Mouse (Mus musculus): ENCODE data around the gene Tcf20.

Tcf20 gene

GRCm38 (mm10) chr15:82958253-82958701 lies 29.4 kb downstream of the Tcf20 start:
- no peak for DNase-seq (ENCODE audit: low read depth)

GRCm38 (mm10) chr15:82956721-82957120 lies 31.0 kb downstream of the Tcf20 start:
- no peak for DNase-seq (ENCODE audit: low read depth)

- no peak for DNase-seq (ENCODE audit: low read depth)
These were observed 31.4 kb downstream of the Tcf20 start for GRCm38 (mm10) chr15:82956310-82956709.

DNA sequence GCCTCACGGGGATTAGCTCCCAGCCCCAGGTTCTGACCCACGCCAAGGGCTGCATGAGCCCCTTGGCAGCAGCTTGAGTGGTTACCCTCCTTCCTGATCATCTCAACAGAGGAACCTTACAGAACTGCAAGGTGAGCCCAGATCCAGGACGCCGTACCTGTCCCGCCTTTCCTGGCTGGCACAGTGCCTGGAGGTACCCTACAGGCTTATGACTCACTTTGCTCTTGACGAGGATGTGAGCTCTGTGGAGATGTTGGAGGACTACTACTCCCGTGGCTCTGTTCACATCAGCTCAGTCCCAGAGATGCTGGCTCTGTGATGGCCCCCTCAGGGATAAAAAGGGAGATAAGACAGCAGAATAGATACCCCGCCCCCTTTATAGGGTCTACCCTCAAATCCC lies 32.4 kb downstream of the Tcf20 start:
- DNase-seq (ENCODE audit: low read depth) = no peak

DNA sequence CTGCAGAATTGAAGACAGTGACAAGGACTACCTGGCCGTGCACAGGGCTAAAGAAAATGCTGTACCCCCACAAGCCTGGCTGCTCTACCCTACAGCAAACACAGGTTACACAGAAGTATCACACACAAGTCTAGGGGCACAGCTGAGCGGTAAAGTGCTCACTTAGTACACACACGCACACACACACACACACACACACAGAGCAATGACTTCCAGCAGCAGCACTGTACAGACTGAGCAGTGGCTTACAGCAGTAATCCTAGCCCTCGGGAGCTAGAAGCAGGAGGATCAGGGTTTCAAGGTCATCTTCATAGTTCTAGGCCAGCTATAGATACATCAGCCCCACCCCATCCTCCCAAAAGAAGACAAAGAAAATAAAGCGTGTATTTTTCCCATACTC lies 33.6 kb downstream of the Tcf20 start:
- no peak for DNase-seq (ENCODE audit: low read depth)

GRCm38 (mm10) chr15:82953096-82953495 lies 34.6 kb downstream of the Tcf20 start:
- DNase-seq (ENCODE audit: low read depth) = no peak

GRCm38 (mm10) chr15:82952292-82952705 lies 35.4 kb downstream of the Tcf20 start:
- no peak for DNase-seq (ENCODE audit: low read depth)

DNA sequence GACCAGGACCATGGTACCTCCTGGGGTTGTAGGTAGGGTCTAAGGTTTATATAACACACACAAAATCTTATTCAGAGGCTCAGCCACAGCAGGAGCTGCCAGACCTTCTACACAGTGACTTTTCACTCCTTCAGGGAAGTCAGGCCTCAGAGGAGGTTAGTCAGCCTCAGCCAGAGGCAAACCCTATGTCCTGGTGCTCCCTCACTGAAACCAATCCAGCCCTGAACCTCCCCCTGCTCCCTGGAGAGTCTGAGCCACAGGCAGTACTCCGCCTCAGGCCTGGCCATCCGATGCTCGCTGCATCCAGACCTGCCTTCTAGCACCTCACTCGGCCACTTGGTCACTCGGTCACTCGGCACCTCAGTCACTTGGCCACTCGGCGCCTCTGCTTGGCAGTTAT lies 37.4 kb downstream of the Tcf20 start:
- no peak for DNase-seq (ENCODE audit: low read depth)

- DNase-seq (ENCODE audit: low read depth) = no peak
These were observed 40.2 kb downstream of the Tcf20 start for GRCm38 (mm10) chr15:82947431-82947830.

DNA sequence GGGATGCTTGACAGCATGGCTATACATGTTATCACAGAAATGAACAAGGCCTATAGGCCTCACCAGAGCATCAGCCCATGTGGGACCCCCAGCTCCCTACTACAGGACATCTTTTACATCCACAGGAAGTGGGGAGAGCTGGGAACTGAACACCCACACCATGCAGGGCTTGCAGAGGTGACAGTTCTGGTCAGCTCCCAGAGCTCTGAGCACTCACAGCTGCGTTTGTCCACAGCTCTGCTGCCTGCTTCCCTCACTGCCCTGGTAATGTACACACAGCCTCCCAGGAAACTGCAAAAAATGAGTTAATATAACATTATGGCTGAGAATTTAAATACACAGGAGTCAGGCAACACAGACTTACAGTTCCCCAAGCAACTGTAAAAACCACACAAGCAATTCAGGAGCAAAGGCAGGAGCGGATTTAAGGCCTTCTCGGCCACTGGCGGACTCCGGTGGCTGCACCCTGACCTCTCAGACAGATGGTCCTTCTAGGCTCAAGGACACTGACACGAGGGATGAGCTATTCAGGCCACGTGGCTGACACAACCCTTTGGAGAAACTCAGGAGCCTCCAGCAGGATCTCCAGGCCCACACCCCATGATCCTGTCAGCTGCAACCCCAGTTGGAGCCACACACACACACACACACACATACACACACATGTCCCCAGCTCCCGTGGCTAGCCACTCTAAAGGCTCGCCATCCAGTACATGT lies 43.0 kb downstream of the Tcf20 start:
- no peak for DNase-seq (ENCODE audit: low read depth)

DNA sequence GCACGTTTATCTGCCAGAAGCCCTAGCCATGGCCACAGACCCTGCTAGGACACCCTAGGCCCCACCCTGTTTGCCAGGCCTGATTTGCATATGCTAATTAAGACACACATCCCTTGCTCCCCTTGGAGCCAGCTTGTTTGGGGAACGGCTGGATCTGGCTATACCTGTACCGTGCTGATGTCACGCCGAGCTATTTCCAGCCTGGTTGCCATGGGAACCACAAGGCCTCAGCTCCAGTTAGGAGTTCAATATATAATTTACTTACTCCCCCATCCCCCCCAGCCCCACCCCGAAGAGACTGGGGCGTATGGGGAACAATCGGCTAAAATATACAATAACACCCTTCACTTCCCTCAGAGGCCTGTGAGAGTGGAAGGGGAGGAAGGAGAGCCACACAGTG lies 45.9 kb downstream of the Tcf20 start:
- DNase-seq (ENCODE audit: low read depth) = no peak

DNA sequence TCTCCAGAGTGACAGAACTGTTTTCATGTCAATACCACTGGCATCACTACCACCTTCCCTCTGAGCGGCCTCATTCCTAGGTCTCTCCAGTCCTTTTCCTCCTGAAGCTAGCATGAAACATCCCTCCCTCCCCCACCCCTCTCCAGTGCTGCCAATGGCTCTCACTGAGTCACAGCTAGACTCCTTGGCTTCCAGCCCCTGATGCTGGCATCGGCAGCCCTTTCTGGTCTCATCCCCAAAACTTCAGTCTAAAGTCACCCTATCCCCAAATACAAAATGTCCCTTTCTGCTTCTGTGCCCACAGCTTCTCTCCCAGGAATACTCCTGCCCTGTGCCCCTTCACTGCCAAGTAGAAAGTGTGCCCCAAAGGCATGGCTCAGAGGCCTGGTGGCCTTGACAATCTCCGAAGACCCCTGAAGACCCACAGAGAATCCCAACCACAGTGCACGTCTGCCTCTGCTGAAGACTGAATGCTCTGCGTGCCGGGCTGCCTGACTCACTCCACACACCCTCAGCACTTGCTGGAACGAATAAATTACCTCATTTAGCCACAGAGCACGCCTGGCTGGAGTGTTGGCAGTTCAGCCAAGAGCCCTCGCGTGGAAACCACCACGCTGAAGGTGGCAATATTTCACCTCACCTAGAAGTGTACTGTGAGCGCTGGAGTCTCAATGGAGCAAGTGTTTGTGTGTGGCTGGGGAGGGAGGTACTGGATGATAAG lies 47.0 kb downstream of the Tcf20 start:
- DNase-seq (ENCODE audit: low read depth) = no peak

- no peak for DNase-seq (ENCODE audit: low read depth)
These were observed 49.5 kb downstream of the Tcf20 start for GRCm38 (mm10) chr15:82938155-82938569.

DNA sequence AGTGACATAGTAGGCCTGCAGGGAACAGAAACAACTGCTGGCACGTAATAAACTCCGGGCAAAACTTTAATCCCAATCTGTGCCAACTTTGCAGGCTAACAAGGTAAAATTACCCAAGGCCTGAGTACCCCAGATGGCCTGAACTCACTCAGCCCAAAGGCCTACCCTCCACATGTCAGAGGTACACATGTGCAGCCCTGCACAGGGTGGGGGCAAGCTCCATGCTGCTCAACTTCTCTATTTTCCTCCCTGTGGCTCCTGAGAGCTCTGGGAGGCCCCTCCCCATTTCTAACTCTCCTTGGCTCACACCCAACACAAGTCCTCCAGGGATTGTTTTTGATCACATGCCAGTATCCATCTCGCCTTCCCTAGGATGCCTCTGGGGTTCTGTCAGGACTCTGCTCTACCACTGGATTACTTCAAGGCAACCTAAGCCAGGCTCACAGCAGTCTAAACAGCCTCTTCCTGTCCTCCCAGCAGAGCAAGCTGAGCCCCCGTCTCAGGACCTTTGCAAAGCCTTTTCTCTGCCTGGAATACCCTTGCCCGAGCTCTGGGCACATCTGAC lies 50.2 kb downstream of the Tcf20 start:
- no peak for DNase-seq (ENCODE audit: low read depth)

DNA sequence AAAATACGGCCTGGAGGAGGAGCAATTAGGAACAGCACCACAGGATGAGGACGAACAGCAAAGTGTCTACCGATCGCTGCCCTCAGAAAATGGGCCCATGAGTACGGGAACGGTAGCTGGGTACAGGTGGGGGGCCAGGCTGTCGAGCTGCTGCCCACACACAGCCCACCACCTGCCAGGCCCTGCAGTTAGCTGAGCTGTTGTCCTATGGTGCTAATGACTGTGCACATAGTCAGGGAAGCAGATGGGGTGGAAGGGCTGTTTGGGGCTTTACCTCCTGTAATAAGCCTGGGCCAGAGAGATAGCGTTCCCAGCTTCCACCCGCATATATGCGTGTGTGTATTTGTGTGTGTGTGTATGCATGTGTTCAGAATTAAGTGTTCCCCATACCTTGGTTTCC lies 52.7 kb downstream of the Tcf20 start:
- DNase-seq (ENCODE audit: low read depth) = no peak

GRCm38 (mm10) chr15:82932936-82933650 lies 54.6 kb downstream of the Tcf20 start:
- no peak for DNase-seq (ENCODE audit: low read depth)

DNA sequence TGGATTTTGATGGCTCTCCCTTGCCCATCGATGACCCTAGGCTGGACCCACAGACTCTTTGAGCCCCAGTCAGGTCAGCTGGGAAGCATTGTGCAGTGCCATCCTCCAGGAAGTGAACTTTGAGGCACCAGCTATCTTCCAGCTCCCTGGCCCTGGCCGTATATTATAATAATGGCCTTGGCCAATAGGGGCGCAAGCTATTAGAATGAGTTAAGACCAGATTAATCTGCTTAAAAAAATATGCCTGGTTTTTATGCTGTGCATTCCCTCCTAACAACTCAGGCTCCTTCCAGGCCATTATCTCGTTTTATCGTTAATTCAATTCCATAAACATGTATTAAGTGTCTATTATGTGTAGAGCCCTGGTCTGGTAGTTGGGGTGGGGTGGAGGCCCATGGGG lies 56.2 kb downstream of the Tcf20 start:
- DNase-seq (ENCODE audit: low read depth) = no peak

DNA sequence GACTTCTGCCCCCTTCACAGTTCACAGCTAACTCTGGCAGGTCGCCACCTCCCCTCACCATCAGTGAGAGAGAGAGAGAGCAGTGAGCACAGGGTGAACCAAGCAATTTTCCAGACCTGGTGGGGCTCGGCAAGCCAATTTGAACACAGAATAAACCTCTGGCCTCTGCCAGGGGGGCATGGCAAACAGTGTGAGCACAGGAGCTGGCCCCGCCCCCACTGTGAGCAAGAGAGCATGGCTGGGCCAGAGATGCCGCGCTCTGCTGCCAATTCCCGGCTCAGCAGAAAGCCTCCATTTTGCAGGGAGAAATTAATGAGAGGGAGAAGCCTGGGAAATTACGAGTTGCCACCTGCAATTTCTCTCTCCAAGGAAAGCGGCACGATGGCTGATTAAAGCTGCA lies 58.1 kb downstream of the Tcf20 start:
- no peak for DNase-seq (ENCODE audit: low read depth)

DNA sequence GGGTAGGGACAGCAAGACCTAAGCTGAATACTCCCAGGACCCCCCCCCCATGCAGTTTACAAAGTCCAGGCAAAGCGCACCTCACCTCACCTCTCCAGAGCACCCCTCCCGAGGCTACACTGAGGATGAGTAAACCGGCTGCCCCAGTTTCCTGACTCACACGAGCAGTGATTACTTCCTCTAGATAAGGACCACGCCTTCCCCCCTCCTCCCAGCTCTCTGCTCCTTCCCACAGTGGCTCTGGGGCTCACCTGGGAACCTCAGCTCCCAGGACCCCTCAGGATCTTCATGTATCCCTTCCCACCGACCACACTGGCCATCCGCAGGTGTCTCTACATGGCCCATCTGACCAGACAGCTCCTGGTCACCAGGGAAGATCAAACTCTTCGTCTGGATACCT lies 58.8 kb downstream of the Tcf20 start:
- no peak for DNase-seq (ENCODE audit: low read depth)

- DNase-seq (ENCODE audit: low read depth) = no peak
These were observed 59.6 kb downstream of the Tcf20 start for GRCm38 (mm10) chr15:82928023-82928422.

- no peak for DNase-seq (ENCODE audit: low read depth)
These were observed 60.6 kb downstream of the Tcf20 start for GRCm38 (mm10) chr15:82927057-82927456.

DNA sequence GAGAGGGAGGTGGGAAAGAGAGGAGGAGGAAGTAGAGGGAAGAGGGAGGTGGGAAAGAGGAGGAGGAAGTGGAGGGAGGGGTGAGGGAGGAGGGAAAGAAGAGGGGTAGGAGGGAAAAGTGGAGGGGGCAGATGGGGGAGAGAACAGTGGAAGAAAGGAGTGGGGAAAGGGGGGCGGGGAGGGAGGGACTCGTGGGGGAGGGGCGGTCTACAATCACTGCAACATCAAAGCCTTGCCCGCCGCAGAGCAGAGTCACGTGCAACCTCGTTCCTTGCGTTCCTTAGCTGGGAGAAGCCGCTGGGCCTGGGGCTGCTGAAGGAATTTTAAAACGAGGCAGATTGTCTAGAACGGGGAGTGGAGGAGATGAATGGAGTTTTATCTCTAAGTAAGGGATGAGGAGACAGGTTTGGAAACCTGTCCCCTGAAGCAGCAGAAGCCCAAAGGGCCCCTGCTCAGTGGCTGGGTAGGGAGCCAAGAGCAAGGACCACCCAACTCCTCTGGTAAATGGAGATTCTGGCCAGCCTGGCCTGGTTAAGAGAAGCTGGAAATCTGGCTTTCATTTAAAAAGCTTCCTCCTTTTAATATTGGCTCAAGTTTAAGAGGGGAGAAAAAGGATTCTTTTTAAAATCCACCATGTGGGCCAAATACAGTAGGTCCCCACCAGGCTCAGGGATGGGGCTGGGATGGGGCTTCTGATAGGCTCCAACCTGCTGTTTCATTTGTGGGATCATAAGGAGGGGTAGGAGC lies 62.8 kb downstream of the Tcf20 start:
- DNase-seq (ENCODE audit: low read depth) = no peak
